Comparison of ENCODE assay signal across 13 mouse cellular contexts in the genomic region with DNA sequence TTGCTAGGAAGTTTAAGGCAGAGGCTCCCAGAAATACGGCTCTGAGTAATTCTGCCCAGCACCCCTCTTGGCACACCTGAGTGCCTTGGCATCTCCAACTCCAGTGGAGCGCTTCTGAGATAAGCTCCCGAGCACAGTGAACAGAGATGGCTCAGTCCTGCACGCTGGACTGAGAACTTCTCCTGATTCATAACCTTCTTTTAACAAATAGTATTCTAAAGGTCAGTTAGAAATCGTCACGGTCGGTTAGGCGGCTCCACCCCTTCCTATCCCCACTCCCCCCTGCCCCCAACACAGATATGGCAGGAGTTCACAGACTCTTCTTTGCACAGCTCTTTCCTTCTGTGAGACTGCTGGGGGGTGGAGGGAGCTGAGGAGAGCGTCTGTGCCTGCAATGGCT.
DNase-seq lines count a peak whose midpoint lies in the region; ATAC-seq and TF ChIP-seq lines count a peak whose summit lies in the region.
"Had no signal": no experiment of that assay in that cellular context is flagged by ENCODE, and none has a peak within 500 bp of the region (broad histone marks: within the 10 kb centered on the region; RNA-seq: fewer than 3 reads in every experiment).

No protein-coding gene starts in this region.

- H3K4me1 ChIP-seq in lung, embryonic 14.5 days (ENCODE audit: insufficient read depth), result peaks cover 9% of the 10 kb centered on the region
- peaks cover 39% of the 10 kb centered on the region for H3K4me1 ChIP-seq in heart, embryonic 16.5 days (ENCODE audit: control insufficient read depth, insufficient read depth, low read length)

- TF ChIP-seq CTCF in lung, embryonic 14.5 days (IDR thresholded peaks at IDR 0.05; ENCODE audit: low read depth), result no peak
- no peak for TF ChIP-seq CTCF in left cerebral cortex, adult 2 months (IDR thresholded peaks at IDR 0.05)

- peak; percentile 34 for DNase-seq in adrenal gland, postnatal 10 days
- DNase-seq in adrenal gland, adult 8-10 months, result no peak
- peak; percentile 9 for DNase-seq in lung, embryonic 14.5 days
- DNase-seq in lung, postnatal 14 days, result no peak
- DNase-seq in kidney, postnatal 10 days, result peak; percentile 68
- DNase-seq in left cerebral cortex, adult 2 months (ENCODE audit: extremely low spot score in 1 of 2, low spot score in 2 of 2), result no peak
- no peak for DNase-seq in natural killer cell, adult 2 months (ENCODE audit: low spot score in 2 of 2)
- DNase-seq: thymus, postnatal 4 days had no signal

- H3K27ac ChIP-seq in lung, embryonic 14.5 days (ENCODE audit: low read depth), result no peak overlapping the region
- H3K27ac ChIP-seq in heart, embryonic 16.5 days (ENCODE audit: low read length), result peak overlapping the region; percentile 43; the same call in 1 of the 2 replicates
- no peak overlapping the region for H3K27ac ChIP-seq in left cerebral cortex, adult 2 months
- H3K27ac ChIP-seq: hindbrain, embryonic 12.5 days had no signal

- H3K36me3 ChIP-seq in lung, embryonic 14.5 days (ENCODE audit: insufficient read depth), result no peaks in the 10 kb centered on the region
- H3K36me3 ChIP-seq in heart, embryonic 16.5 days (ENCODE audit: control insufficient read depth, insufficient read depth), result no peaks in the 10 kb centered on the region; the same call in 1 of the 2 replicates
- H3K36me3 ChIP-seq: embryonic facial prominence, embryonic 13.5 days had no signal

- intact Hi-C loops in left cerebral cortex, adult 2 months (cut with DNase I), result no loop called here

- H3K9me3 ChIP-seq in lung, embryonic 14.5 days (ENCODE audit: low read depth, low read length), result no peaks in the 10 kb centered on the region
- peaks cover 3% of the 10 kb centered on the region for H3K9me3 ChIP-seq in heart, embryonic 16.5 days (replicated peaks; ENCODE audit: control insufficient read depth, low read length)
- H3K9me3 ChIP-seq: embryonic facial prominence, embryonic 13.5 days had no signal

- no peak overlapping the region for H3K4me3 ChIP-seq in lung, embryonic 14.5 days (ENCODE audit: low read depth, low read length)
- H3K4me3 ChIP-seq in heart, embryonic 16.5 days (ENCODE audit: low read length), result no peak overlapping the region
- H3K4me3 ChIP-seq in left cerebral cortex, adult 2 months, result no peak overlapping the region
- H3K4me3 ChIP-seq: embryonic facial prominence, embryonic 13.5 days; hindbrain, embryonic 12.5 days; layer of hippocampus, adult 2 months; myocyte had no signal

- H3K9ac ChIP-seq in lung, embryonic 14.5 days, result no peak overlapping the region
- H3K9ac ChIP-seq in heart, embryonic 16.5 days (ENCODE audit: low read length), result peak overlapping the region; percentile 43; the same call in 1 of the 2 replicates
- H3K9ac ChIP-seq: embryonic facial prominence, embryonic 13.5 days; hindbrain, embryonic 12.5 days had no signal

- ATAC-seq in lung, embryonic 14.5 days (ENCODE audit: insufficient read depth), result no peak
- ATAC-seq in heart, embryonic 16.5 days (replicated peaks; ENCODE audit: extremely low read depth, insufficient read depth, low FRiP score), result no peak; the same call in 1 of the 2 replicates

- no peaks in the 10 kb centered on the region for H3K27me3 ChIP-seq in lung, embryonic 14.5 days (ENCODE audit: insufficient read depth, low read length)
- H3K27me3 ChIP-seq in heart, embryonic 16.5 days (ENCODE audit: control insufficient read depth, insufficient read depth, low read length), result no peaks in the 10 kb centered on the region
- H3K27me3 ChIP-seq: embryonic facial prominence, embryonic 13.5 days; hindbrain, embryonic 12.5 days had no signal

- 37% methylated on average over 9 of the region's 9 CpGs for WGBS in lung, embryonic 14.5 days
- WGBS in heart, embryonic 16.5 days, result 19% methylated on average over 9 of the region's 9 CpGs

- H3K4me2 ChIP-seq in lung, embryonic 14.5 days, result no peak overlapping the region
- peak overlapping the region; percentile 15; the same call in 1 of the 2 replicates for H3K4me2 ChIP-seq in heart, embryonic 16.5 days (ENCODE audit: low read depth, low read length)
- H3K4me2 ChIP-seq: hindbrain, embryonic 12.5 days had no signal

Comparison
In these comparisons a context has a peak if more than half of its experiments do, and no peak if none do; other contexts are left out.
1. DNase-seq: peak in adrenal gland, postnatal 10 days (single experiment), lung, embryonic 14.5 days (single experiment) and kidney, postnatal 10 days (single experiment); none in adrenal gland, adult 8-10 months (single experiment), lung, postnatal 14 days (single experiment), left cerebral cortex, adult 2 months (0 of 2) and natural killer cell, adult 2 months (0 of 2).